Mouse (Mus musculus) stomach, embryonic 14.5 days (tissue): ENCODE measurements around the gene AW822073. TPM values are rescaled to one million over a fixed set of nuclear protein-coding genes. Genes with fewer than 3 reads are reported as not detected.
"Not testable (repeated sequence)": the region's sequence is repeated elsewhere in the genome, so short reads cannot be mapped to it uniquely, and the experiment has no call there.

ENCODE experiments used
- ATAC-seq: fragments of 200-750 bp; cut with Nextera tagmentation; 2 replicates; pipeline ENCODE4 v1.8.0; 2017; ENCODE audit warnings: low read depth, moderate TSS enrichment; ENCODE audit not compliant: insufficient number of reproducible peaks, insufficient read depth, low FRiP score
- H3K27ac ChIP-seq: fragments of 300-500 bp; sonication (generic); 2 replicates; pipeline ENCODE4 v1.5.1; 2014; ENCODE audit warnings: mild to moderate bottlenecking, low read length, moderate library complexity, mixed read lengths
- H3K27me3 ChIP-seq: fragments of 300-500 bp; sonication (generic); 2 replicates; pipeline ENCODE4 v1.6.1; 2014; ENCODE audit warnings: low read length, control low read depth, mixed read lengths; ENCODE audit not compliant: control insufficient read depth, insufficient read depth
- H3K36me3 ChIP-seq: fragments of 300-500 bp; sonication (generic); 2 replicates; pipeline ENCODE4 v1.6.1; 2014; ENCODE audit warnings: mild to moderate bottlenecking, control low read depth, low read length, moderate library complexity, mixed read lengths; ENCODE audit not compliant: control insufficient read depth, insufficient read depth
- H3K4me1 ChIP-seq: fragments of 300-500 bp; sonication (generic); 2 replicates; pipeline ENCODE4 v1.6.1; 2014; ENCODE audit warnings: low read length, control low read depth, mixed read lengths; ENCODE audit not compliant: control insufficient read depth, insufficient read depth
- H3K4me2 ChIP-seq: fragments of 300-500 bp; sonication (generic); replicated peaks from 2 replicates; pipeline ENCODE4 v1.6.1; 2014; ENCODE audit warnings: low read depth, low read length, control low read depth
- H3K4me3 ChIP-seq: fragments of 300-500 bp; sonication (generic); 2 replicates; pipeline ENCODE4 v1.5.1; 2014; ENCODE audit warnings: low read depth, low read length, control low read depth
- H3K9ac ChIP-seq: fragments of 300-500 bp; sonication (generic); replicated peaks from 2 replicates; pipeline ENCODE4 v1.6.1; 2014; ENCODE audit warnings: low read depth, mild to moderate bottlenecking, control low read depth, low read length, moderate library complexity, mixed read lengths
- H3K9me3 ChIP-seq: fragments of 300-500 bp; sonication (generic); 2 replicates; pipeline ENCODE4 v1.6.1; 2016; ENCODE audit warnings: low read depth, low read length, control low read depth; ENCODE audit not compliant: control insufficient read depth
- WGBS: fragments of 180-500 bp; shearing (Covaris S2); extraction: QIAGEN DNeasy Blood & Tissue Kit; methylation state at CpG from one replicate; pipeline ENCODE4 v1.1.7; 2014; 5-methylcytosine and 5-hydroxymethylcytosine counted together
- polyA plus RNA-seq: library from polyadenylated mRNA; unstranded; fragments of >200 nt; fragmentation: Nextera tagmentation; extraction: Ambion mirVana; gene quantifications from 2 replicates; pipeline ENCODE4 v1.2.1, GENCODE M21; 2014

Gene AW822073
- polyA plus RNA-seq, 1 experiment from 2014 or later = not detected

- not testable (repeated sequence) for ATAC-seq, H3K27me3 ChIP-seq, H3K27ac ChIP-seq, H3K36me3 ChIP-seq, H3K4me1 ChIP-seq, H3K9me3 ChIP-seq, H3K4me3 ChIP-seq, H3K4me2 ChIP-seq, H3K9ac ChIP-seq
- 86% methylated on average over 2 of the region's 6 CpGs for WGBS
These were observed 3.1 kb upstream of the AW822073 start for GRCm38 (mm10) chr10:58227798-58228197.

- H3K27ac ChIP-seq, H3K4me1 ChIP-seq, H3K4me2 ChIP-seq, H3K9ac ChIP-seq, H3K27me3 ChIP-seq, H3K9me3 ChIP-seq, ATAC-seq, H3K36me3 ChIP-seq, H3K4me3 ChIP-seq: not testable (repeated sequence)
- WGBS = 82% methylated on average over 4 of the region's 4 CpGs
These were observed 1.6 kb upstream of the AW822073 start for GRCm38 (mm10) chr10:58226357-58226756.

- ATAC-seq, H3K9me3 ChIP-seq, H3K27me3 ChIP-seq, H3K36me3 ChIP-seq, H3K27ac ChIP-seq, H3K9ac ChIP-seq, H3K4me2 ChIP-seq, H3K4me3 ChIP-seq, H3K4me1 ChIP-seq: not testable (repeated sequence)
- 82% methylated on average over 27 of the region's 31 CpGs for WGBS
These were observed 541 bp downstream of the AW822073 start for GRCm38 (mm10) chr10:58223972-58224805.

GRCm38 (mm10) chr10:58223161-58223560 lies 1.6 kb downstream of the AW822073 start:
- H3K27me3 ChIP-seq, H3K4me2 ChIP-seq, ATAC-seq, H3K36me3 ChIP-seq, H3K9me3 ChIP-seq, H3K4me3 ChIP-seq, H3K27ac ChIP-seq, H3K4me1 ChIP-seq, H3K9ac ChIP-seq: not testable (repeated sequence)
- 81% methylated on average over 3 of the region's 6 CpGs for WGBS

GRCm38 (mm10) chr10:58221571-58221970 lies 3.2 kb downstream of the AW822073 start:
- H3K27me3 ChIP-seq, H3K4me1 ChIP-seq, ATAC-seq, H3K4me2 ChIP-seq, H3K27ac ChIP-seq, H3K9me3 ChIP-seq, H3K9ac ChIP-seq, H3K36me3 ChIP-seq, H3K4me3 ChIP-seq: not testable (repeated sequence)
- WGBS = 83% methylated on average over 2 of the region's 2 CpGs

GRCm38 (mm10) chr10:58220726-58221125 lies 4.0 kb downstream of the AW822073 start:
- Histone ChIP-seq H3K27me3 (no peaks in the 10 kb centered on the region), H3K36me3 (no peaks in the 10 kb centered on the region), H3K27ac (no peak overlapping the region), H3K4me1 (no peaks in the 10 kb centered on the region), H3K4me3 (no peak overlapping the region), H3K4me2 (no peak overlapping the region), H3K9me3 (peaks cover 4% of the 10 kb centered on the region), H3K9ac (no peak overlapping the region)
- WGBS = 80% methylated on average over 6 of the region's 6 CpGs
- no peak for ATAC-seq

GRCm38 (mm10) chr10:58217366-58217765 lies 7.4 kb downstream of the AW822073 start:
- H3K4me2 ChIP-seq = no peak overlapping the region
- 80% methylated on average over 3 of the region's 3 CpGs for WGBS
- H3K4me3 ChIP-seq = no peak overlapping the region
- no peaks in the 10 kb centered on the region for H3K27me3 ChIP-seq
- H3K4me1 ChIP-seq = no peaks in the 10 kb centered on the region
- peaks cover 4% of the 10 kb centered on the region; the same call in 1 of the 2 replicates for H3K9me3 ChIP-seq
- H3K9ac ChIP-seq = no peak overlapping the region
- H3K27ac ChIP-seq = no peak overlapping the region
- no peaks in the 10 kb centered on the region for H3K36me3 ChIP-seq
- no peak for ATAC-seq

GRCm38 (mm10) chr10:58215353-58215752 lies 9.4 kb downstream of the AW822073 start:
- ATAC-seq = no peak

GRCm38 (mm10) chr10:58214934-58215333 lies 9.8 kb downstream of the AW822073 start:
- Histone ChIP-seq H3K4me1 (no peaks in the 10 kb centered on the region), H3K4me3 (no peak overlapping the region), H3K27ac (no peak overlapping the region), H3K9ac (no peak overlapping the region), H3K27me3 (no peaks in the 10 kb centered on the region), H3K4me2 (no peak overlapping the region), H3K9me3 (peaks cover 4% of the 10 kb centered on the region; the same call in 1 of the 2 replicates), H3K36me3 (no peaks in the 10 kb centered on the region)
- ATAC-seq = no peak
- 77% methylated on average over 5 of the region's 5 CpGs for WGBS

More at GRCm38 (mm10) chr10:58215353-58215752, 9.4 kb downstream of the AW822073 start:
- Histone ChIP-seq H3K27me3 (no peaks in the 10 kb centered on the region), H3K9ac (no peak overlapping the region), H3K27ac (no peak overlapping the region), H3K36me3 (no peaks in the 10 kb centered on the region), H3K4me1 (no peaks in the 10 kb centered on the region), H3K4me3 (no peak overlapping the region), H3K4me2 (no peak overlapping the region), H3K9me3 (peaks cover 4% of the 10 kb centered on the region; the same call in 1 of the 2 replicates)
- 82% methylated on average over 1 of the region's 1 CpGs for WGBS
